Mouse (Mus musculus) layer of hippocampus, adult 8-10 months (tissue): ENCODE results near the gene Ifit1bl2. TPM values are rescaled to one million over a fixed set of nuclear protein-coding genes. Genes with fewer than 3 reads are reported as not detected.
"Not testable (repeated sequence)": the region's sequence is repeated elsewhere in the genome, so short reads cannot be mapped to it uniquely, and the experiment has no call there.

ENCODE experiments used
- DNase-seq, 2 experiments: peaks; one replicate each; pipeline ENCODE4 v3.0.0; 2022; ENCODE audit warnings: low spot score in 2 of 2
- total RNA-seq, 4 experiments: library from RNA; stranded (reverse); gene quantifications; 2 replicates each; pipeline ENCODE4 v1.2.4; 2022

Gene Ifit1bl2
- total RNA-seq, 4 experiments from 2014 or later = 0.54 to 0.70 (median 0.57) TPM

- DNase-seq = not testable (repeated sequence)
These were observed 28.1 kb downstream of the Ifit1bl2 start for GRCm38 (mm10) chr19:34612243-34613001.

GRCm38 (mm10) chr19:34610118-34610517 is 30.4 kb downstream of the Ifit1bl2 start:
- DNase-seq = not testable (repeated sequence)

DNA sequence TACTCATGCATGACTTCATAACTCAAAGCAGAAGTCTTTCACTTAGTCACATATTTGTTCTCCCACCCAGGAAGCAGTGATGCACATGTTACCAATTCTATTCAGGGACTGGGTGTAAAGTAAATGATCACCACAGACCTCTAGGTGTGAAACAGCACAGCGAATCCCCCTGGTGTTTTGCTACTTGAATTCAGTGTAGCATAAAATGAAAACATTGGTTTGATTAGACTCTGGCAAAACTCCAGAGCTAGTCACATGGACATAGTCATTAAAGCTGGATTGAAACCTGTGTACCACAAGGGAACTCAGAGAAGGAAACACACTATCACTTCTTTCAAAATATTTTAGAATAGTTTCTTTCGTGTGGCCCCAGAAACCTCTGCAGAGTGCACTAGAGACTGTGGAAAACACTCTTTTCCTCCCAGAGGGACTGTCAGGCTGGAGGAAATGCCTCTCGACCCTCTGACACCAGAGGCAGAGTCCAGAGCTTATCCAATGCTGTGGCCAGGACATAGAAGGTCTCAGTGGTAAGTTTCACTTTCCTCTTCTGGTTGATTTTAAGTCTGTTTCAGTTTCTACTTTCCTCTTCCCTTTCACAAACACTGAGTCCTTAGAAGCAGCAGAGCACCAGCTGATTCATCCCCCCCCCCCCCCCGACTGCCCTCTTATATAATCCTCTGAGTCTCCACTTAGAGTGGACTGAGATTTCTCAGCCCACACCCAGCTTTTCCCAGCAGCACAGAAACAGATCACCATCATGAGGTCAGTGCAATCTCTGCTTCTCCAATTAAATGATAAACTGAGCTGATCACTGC is 33.1 kb downstream of the Ifit1bl2 start, which contains the start of gene Ifit3b:
Ifit3b (plus strand) TSS at position 734 of the 815 bp plus-strand sequence.
- DNase-seq = not testable (repeated sequence)

GRCm38 (mm10) chr19:34605472-34605871 is 35.1 kb downstream of the Ifit1bl2 start:
- no peak for DNase-seq

DNA sequence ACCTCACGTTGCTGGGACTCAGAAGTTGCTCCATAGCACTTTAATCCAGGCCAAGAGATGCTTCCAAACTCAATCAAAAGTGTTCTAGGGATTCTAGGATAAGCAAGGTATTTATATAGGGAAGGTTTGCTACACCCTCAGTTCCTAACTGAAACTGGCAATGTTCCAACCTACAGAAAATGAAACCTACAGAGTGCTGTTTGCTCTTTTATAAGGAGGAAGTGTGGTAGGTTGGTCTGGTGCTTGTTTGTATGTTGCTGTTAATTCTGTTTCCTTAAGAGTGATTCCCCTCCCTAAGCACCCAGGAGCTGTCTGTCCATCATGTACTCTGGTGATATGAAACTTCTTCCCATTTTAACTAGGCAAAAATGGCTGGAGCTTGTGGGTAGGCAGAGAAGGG is 38.7 kb downstream of the Ifit1bl2 start, which contains the start of gene Ifit1bl1:
Ifit1bl1 (minus strand) TSS at position 69 of the 400 bp plus-strand sequence.
- DNase-seq = not testable (repeated sequence)

GRCm38 (mm10) chr19:34599250-34599649 is 41.3 kb downstream of the Ifit1bl2 start:
- not testable (repeated sequence) for DNase-seq

GRCm38 (mm10) chr19:34598341-34598740 is 42.2 kb downstream of the Ifit1bl2 start:
- DNase-seq = peak; percentile 38 to 55

GRCm38 (mm10) chr19:34596811-34597210 is 43.7 kb downstream of the Ifit1bl2 start:
- DNase-seq = no peak

DNA sequence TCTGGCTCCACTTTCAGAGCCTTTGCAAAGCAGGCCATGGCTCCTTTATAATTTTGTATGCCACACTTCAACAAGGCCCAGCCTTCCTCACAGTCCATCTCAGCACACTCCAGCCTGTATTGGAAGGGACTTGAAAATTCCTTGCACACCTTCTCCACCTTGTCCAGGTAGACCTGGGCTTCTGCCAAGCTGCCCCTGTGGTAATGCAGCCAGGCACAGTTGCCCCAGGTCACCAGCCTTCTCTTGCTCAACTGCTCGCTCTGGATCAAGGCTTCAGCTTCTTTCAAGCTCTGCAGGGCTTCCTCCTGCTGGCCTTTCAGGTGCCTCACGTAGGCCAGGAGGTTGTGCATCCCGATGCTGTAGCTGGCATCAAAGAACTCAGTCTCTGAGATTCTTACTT is 46.0 kb downstream of the Ifit1bl2 start:
- DNase-seq = not testable (repeated sequence)

- no peak for DNase-seq
These were observed 47.1 kb downstream of the Ifit1bl2 start for GRCm38 (mm10) chr19:34593456-34593855.

DNA sequence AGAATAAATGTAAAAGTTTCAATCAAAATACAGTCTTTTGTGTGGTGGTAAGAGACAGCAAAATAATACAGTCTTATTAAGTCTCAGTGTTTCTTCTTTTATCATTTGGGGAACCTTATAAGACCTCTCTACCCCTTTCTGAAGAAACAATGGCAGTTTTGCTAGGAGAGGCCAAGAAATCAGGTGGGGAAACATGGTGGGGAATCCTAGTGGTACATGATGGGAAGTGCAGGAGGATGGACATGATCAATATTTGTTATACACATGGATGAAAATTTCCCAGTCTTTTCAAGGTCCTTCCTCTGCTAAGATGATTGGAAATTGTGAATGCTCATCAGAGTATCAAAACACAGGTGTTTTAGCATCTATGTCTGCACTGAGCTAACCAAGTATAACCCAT is 51.6 kb downstream of the Ifit1bl2 start:
- no peak for DNase-seq

DNA sequence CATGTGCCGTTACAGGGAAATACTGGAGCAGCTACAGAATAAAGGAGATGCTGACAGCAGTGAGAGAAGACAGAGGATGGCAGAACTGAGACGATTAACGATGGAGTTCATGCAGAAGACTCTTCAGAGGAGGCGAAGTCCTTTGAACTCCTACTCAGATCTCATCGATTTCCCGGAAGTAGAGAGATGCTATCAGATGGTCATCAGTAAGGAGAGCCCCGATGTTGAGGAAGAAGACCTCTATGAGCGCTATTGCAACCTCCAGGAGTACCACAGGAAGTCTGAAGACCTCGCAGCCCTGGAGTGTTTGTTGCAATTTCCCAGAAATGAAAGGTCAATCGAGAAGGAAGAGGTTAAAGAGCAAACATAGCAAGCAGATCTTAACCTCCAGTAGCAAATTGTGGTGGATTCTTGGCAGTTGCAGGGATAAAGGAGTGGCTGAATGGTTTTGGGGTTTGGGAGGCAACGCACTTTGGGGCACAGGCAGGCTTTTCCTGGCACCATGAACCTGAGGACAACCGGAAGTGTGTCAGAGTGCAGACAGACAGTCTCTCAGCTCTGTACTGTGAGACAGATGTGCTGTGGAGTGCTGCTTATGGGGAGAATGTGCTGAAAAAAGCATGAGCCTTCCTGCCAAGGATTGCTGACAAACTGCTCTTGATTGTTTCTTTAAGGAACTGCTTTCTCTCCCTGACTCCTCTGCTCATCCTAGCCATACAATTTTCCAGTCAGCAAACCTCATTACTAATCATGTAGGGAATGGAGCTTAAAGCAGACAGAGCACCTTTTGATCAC is 52.4 kb downstream of the Ifit1bl2 start:
- DNase-seq = not testable (repeated sequence)

DNA sequence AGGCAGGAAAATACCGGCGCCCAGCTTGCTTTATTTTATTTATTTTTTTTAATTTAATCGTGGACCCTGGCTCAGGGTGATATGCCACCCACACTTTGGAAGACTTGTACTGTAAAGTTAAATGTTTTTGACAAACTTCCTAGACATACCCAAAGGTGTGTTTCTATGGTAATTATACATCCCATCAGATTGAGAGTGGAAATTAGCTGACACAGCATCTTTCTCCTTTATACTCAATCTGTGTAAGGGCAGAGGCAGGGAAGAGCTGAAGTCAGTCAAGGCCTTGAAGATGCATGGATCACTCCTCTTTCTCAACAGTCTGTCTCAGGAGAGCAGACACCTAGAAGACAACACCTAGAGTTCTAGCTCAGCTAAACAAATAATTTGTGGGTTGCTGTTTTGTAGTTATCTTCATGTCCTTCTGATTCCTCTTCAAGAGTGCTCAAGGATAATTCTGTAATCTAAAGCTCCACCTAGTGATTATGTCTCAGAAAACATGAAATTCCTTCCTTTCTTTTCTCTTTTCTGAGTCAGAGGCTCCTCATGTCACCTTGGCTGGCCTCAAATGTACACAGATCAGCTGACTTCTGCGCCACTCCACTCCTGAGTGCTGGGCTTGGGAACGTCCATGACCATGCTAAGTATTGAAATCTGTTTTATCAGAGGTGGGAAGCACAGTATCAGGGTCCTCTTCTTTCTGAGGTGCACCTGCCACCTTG is 54.6 kb downstream of the Ifit1bl2 start:
- DNase-seq = not testable (repeated sequence)

- DNase-seq = not testable (repeated sequence)
These were observed 57.3 kb downstream of the Ifit1bl2 start, which contains the start of gene Ifit3 for GRCm38 (mm10) chr19:34583126-34583766. Ifit3 (plus strand) TSS chr19:34583531.

DNA sequence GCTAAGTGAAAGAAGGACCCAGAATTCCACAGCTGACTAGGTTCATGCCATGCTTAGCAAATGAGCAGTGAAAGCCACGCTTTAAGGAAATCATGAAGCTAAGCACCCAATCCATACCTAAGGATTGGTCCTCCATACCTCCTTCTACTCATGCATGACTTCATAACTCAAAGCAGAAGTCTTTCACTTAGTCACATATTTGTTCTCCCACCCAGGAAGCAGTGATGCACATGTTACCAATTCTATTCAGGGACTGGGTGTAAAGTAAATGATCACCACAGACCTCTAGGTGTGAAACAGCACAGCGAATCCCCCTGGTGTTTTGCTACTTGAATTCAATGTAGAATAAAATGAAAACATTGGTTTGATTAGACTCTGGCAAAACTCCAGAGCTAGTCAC is 57.8 kb downstream of the Ifit1bl2 start:
- DNase-seq = not testable (repeated sequence)

DNA sequence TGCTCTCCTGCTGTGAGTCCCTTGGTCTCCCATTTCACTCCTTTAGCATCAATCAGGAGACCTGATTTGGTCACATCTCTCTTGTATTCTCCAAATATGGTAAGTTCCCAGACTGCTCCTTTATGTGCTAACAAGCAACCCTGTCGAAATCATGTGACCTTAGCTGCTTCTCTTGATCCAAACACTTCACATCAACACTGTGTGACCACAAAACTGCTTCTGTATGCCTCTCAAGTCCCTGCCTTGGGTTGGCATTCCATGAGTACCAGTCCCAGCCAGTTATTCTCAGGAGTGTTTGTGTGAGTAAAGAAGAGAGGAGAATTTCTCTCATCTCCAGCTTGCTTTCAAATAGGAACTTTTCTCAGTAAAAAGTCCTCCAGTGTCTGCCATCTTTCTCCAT is 63.4 kb downstream of the Ifit1bl2 start:
- no peak for DNase-seq

DNA sequence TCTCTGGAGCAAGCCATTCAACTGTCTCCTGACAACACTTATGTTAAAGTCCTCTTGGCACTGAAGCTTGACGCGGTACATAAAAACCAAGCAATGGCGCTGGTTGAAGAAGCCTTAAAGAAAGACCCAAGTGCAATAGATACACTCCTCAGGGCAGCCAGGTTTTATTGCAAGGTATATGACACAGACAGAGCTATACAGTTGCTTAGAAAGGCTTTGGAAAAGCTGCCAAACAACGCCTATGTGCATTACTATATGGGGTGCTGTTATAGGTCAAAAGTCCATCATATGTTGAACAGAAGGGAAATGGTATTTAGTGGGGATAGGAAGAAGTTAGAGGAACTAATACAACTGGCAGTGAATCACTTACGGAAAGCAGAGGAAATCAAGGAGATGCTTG is 66.9 kb downstream of the Ifit1bl2 start:
- DNase-seq = no peak

GRCm38 (mm10) chr19:34571080-34571479 is 69.5 kb downstream of the Ifit1bl2 start:
- no peak for DNase-seq

DNA sequence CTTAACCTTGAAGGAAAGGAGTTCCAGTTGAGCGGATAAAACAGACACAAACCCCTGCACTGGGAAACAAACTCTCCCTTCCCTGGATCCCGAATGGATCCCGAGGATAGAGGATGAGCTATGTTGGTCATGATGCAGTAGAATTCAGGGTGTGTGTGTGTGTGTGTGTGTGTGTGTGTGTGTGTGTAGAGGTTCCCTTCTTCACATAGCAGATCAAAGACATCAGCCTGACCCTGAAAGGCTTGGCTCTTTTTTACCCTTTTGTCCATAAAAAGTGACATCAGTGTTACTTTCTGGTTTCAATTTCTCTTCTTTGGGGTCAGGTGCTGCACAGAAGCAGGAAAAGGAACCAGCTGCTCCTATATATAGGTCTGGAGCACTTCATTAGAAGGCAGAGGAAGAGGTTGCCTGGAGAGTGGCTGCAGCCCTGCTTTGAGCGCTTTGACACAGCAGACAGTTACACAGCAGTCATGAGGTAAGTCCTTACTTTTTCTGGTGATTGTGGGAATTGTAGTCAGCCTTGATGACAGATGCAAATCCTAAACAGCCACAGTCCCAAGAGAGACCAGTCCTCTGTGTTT is 70.6 kb downstream of the Ifit1bl2 start:
- DNase-seq = no peak
